Mouse (Mus musculus) bone marrow, adult 2 months (tissue): ENCODE data around the gene Slc17a7.

Experiments
- CTCF ChIP-seq: fragments of 200-500 bp; IDR thresholded peaks from 2 replicates; pipeline ENCODE4 v1.5.1; 2011; ENCODE audit warnings: low read length, control low read depth; ENCODE audit not compliant: control insufficient read depth, insufficient read depth
- POLR2A ChIP-seq: fragments of 200-500 bp; IDR thresholded peaks from 2 replicates; pipeline ENCODE4 v1.6.1; 2011; ENCODE audit warnings: low read depth, mild to moderate bottlenecking, control low read depth, low read length, borderline replicate concordance; ENCODE audit not compliant: control insufficient read depth

DNA sequence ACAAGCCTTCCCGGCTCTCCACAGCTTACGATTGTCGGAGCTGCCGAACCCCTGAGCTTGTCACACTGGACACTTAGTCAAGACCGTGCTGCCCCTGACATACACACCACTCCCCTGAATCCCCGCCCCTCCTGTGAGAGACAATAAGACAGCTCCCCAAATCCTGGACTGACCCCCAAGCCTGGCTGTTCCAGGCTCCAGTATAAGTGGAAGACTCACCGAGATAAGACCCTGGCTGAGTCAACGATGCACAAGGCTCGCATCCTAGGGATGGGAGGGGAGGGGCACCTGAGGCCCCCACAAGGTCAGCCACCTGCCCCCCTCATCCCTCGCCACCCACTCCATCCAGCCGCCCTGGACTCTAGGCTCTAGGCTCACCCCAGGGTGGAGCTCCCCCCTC, 31.9 kb upstream of the Slc17a7 start:
- TF ChIP-seq POLR2A (no peak), CTCF (no peak)
